Mouse (Mus musculus) megakaryocyte-erythroid progenitor cell, adult 5-6 weeks (primary cell): ENCODE data around the gene Thsd4. TPM values are rescaled to one million over a fixed set of nuclear protein-coding genes. Genes with fewer than 3 reads are reported as not detected.
"Not testable (repeated sequence)": the region's sequence is repeated elsewhere in the genome, so short reads cannot be mapped to it uniquely, and the experiment has no call there.

ENCODE experiments used
- ATAC-seq: replicated peaks from 2 replicates; pipeline ENCODE4 v1.8.0; 2016; ENCODE audit warnings: mild to moderate bottlenecking, inconsistent platforms; ENCODE audit not compliant: severe bottlenecking, poor library complexity, low FRiP score, low TSS enrichment
- total RNA-seq, 2 experiments: library from RNA; stranded (forward) in 1 of 2; stranded (reverse) in 1 of 2; fragments of 200-1000, 215-1000 nt in 1 of 2; fragments of >200 nt in 1 of 2; fragmentation: Nextera tagmentation in 1 of 2; gene quantifications; 2 replicates each; pipeline ENCODE4 v1.2.3; 2014 to 2017

The Thsd4 gene
- total RNA-seq, 2 experiments from 2014 or later, result 1.3 TPM; not detected in 1

DNA sequence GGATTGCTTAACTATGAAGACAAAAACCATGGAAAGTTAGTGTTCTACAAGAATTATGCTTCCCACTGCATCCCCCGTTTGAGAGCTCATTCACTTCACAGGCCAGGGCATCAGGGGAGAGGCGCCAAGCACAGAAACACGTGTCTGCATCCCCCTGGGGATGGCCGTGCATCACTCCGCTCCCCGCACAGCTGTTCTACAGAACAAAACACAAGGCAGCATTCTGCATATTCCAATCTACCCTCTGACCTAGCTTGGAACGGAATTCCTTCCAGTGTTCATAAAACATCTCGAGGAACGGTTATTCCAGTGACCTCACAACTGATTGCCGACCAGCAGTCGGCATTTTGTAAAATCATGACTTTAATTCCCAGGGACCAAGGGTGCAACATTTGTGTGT, 240.6 kb downstream of the Thsd4 start:
- ATAC-seq, result no peak

DNA sequence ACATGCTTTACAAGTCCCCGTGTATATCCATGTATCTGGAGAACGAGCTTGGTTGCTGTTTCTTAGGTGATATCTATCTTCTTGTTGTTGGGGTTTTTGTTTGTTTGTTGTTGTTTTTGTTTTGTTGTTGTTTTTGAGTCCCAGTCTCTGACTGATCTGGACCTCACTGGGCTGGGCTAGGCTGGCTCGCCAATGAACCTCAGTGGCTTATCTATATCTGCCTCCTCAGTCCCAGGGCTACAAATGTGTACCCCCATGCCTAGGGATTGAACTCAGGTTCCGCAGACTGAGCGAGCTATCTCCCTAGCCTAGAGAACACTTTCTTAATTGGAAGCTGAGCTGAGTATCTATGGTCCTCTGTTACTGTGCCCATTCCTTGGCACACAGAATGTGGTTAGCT, 241.1 kb downstream of the Thsd4 start:
- ATAC-seq, result no peak

DNA sequence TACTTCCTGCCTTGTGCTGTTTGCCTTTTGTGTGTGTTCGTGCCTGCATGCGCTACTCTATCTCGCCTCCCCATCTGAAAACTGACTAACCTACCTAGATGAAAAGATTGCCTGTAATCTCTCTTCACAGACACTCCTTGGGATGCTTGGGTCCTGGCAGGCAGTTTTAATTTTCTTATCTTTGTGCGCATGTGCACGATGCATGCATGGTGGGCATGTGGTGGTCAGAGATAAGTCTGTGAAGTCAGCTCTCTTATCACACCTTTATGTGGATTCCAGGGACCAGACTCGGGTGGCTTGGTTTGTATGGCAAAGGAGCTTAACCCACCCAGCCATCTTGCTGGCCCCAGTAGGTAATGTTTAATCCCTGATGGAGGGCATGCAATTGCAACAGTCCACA, 242.3 kb downstream of the Thsd4 start:
- peak; percentile 78 for ATAC-seq

DNA sequence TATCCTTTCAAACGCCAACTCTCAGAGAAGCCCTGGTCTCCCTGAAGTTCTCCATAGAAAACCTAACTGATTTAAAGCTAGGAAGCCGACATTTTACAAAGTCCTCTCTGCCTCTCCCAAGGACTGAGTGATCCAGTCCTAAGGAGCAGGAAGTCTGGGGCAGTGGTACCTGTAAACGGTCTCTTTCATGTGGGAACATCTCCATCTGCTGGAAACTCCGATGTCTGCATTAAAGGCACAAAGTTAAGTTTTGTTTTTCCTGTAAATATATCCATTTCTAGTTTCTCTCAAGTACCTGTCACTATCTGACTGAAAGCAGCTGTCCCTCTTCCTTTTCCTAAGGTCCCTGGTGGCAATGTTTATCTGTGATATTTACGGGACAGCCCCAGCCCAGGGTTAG, 245.5 kb downstream of the Thsd4 start:
- ATAC-seq, result no peak

DNA sequence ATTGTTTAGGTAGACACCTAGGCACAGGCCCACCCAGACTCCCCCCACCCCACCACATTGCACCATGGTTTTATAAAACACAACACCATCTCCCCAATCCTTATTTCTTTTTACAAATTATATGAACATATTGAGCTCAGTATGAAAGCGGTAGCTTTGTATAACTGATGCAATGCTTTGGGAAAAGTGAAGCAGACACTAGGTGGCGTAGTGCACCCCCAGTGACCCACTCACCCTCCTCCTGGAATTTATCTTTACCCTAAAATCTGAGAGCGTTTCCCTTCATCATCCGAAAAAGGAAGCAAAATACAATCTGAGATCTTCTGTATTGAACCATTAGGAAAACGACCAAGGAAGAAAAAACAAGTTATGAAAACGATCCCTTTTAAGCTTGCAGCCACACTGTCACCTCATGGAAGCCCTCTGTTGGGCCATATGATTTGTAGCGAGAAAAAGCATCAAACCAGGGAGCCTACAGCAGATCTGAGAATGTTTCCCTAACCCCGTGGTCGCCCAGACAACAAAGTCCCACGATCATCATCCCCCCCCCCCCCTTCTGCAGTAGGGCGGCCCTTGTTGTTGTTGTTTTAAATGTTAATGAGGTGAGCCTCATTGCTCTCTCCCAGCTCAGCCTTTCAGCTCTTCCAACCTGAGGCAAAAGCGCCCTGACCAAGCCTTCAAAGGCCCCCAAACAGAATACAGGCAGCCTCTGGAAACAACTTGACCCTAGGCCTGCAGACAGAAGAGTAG, 246.3 kb downstream of the Thsd4 start:
- no peak for ATAC-seq

DNA sequence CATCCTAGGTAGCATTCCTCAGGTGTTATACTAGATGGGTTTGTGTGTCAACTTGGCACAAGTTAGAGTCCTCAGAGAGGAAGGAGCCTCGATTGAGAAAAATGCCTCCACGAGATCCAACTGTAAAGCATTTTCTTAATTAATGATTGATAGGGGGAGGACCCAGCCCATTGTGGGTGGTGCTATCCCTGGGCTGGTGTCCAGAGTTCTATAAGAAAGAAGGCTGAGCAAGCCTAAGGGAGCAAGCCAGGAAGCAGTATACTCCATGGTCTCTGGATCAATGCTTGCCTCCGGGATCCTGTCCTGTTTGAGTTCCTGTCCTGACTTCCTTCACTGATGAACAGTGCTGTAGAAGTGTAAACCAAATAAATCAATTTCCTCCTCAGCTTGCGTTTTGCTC, 247.3 kb downstream of the Thsd4 start:
- no peak for ATAC-seq

DNA sequence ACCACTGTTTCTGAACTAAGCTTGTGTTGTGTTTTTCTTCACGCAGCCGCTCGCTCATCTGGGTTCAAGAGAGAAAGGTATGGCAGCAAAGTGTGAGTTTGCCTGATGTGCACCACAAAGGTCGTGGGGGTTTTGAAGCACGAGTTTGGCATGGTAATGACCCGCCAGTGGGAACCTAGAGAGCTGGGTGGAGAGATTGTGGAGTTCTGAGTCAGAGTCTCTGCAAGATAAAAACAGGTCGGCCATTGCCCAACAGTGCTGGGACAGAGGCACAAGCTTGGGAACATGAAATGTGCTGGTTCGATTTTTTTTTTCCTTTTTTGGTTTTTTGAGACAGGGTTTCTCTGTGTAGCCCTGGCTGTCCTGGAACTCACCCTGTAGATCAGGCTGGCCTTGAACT, 249.5 kb downstream of the Thsd4 start:
- not testable (repeated sequence) for ATAC-seq

DNA sequence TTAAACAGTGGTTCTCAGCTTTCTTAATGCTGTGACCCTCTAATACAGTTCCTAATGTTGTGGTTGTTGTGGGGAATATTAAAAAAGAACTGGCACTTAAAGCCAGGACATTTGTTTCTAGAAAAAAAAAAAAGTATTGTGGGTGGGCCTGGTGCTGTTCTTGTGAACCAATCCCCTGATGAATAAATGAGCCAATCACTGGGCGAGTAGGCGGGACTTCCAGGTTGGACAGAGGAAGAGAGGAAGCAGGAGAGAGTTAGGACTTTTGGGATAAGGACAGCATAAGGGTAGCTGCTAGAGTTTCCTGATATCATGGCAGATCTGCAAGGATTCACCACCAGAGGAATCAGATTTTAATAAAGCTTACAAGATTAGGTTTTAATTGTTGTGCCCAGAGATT, 249.9 kb downstream of the Thsd4 start:
- ATAC-seq, result no peak

DNA sequence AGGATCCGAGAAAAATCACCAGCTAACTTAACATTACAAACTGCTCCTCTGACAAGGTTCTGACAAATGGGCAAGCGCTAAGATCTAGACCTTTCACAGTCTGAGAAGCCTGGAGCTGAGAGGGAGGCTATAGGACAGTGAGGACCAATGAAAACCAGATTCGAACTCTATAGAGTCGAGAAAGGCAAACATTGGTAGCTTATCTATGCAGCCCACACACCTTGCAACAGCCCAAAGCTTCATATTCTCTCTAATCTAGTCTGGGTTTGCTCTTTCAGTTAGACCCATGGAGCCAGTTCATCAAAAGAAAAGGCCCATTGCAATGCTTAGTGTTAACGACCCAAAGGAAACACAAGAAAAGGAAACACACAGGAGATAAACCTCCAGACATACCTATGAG, 252.0 kb downstream of the Thsd4 start:
- peak; percentile 80 for ATAC-seq

DNA sequence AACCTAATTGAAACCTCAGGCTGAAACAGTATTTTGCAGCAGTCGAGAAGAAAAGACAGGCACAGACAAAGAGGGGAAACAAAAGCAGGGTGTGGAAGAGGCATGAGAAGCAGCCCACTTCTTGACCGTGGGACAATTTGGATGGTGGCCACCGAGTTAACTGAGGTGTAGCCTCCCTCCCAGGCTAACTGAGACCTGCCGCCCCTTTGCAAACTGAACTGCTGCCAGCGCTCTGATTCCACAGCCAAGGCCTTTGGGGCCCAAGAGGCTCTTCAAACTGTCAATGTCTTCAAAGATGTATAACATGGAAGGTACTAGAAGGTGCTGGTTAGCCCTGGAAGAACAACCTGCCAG, 254.6 kb downstream of the Thsd4 start:
- no peak for ATAC-seq

DNA sequence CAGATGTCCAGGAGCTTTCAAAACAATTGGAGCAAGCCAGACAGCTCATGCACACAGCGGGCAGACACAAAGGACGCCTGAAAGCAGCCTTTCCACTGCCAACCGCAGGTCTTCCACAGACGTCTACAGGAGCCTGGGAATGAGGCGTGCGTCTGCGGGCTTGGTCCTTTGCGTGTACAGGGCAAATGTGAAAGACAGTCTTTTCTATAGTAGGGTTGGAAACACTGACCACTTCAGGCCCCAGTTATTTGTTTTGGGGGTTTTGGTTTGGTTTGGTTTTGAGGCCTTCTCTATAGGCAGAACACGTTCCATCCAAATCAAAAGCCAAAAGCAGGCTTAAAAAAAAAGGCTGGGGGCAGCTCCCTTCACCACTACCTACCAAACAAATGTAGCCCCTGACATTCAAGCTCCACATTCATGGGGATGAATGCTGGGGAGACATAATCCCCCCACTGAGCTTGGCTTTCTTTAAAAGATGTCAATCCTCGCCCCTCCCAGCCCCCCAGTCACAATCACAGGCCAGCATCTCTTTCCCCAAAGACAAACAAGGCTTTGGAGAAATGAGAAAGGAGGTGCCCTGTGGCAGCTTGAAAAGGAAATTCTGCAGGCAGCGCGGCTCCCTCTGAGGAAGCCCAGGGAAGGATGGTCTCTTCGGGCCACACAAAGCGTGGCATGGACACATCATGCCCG, 255.1 kb downstream of the Thsd4 start:
- ATAC-seq, result no peak

DNA sequence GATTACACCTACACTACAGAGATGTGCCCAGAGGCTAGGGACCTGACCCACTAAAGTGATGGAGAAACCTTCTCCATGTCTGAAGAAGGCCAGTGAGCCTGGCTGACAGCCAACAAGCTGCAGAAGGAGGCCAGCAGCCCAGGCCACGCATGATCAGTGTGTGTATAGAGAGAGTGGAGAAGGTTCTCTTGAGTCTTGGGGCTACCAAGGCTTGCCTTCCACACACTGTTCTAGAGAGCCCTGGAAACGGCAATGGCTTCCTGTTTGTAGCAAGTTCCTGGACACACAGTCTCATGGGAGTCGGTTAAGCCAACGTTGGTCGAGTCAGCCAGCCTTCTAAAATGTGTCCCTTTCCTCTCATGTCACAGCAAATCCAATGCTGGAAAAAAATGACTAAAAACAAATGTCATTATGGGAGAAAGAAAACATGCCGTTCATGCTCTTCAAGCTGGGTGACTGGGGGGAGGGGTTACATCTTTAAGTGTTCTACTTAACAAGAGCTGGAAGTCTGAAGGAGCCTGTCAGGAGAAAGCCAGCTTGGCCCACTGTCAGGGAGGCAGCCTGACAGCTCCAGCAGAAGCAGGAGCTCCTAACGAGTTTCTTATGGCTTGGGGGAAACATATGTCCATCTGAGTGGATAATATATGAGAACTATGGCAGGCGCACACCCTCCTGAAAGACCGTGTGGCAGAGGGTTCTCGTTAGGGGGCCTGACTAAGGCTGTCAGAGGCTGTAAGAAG, 257.1 kb downstream of the Thsd4 start:
- no peak for ATAC-seq

DNA sequence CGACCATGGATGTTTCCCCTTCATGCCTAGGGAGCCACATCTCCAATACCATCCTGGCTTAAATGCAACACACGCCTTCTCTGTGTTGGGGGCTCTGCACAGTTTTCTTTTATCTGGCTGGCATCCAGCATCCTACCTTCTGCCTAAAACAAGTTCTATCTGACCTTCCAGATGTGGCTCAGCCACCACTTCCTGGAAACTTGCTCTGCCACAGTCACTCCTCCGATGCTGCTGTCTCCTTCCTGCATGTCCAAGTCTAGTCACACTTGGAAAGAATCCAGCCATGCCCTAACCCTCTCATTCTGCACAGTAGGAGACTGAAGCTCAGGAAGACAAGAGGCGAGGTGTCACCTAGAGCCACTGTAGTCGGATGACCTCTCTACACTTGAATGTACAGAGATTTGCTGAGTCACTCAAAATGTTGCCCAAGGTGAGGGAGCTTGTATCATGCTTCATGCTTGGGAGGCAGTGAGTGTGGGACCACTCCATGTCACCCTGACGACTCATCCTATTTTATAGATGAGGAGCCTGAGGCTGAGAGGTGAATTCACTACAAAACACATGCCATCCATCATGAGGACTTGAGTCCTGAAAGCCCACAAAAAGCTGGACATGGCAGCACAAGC, 259.2 kb downstream of the Thsd4 start:
- peak; percentile 57 for ATAC-seq

DNA sequence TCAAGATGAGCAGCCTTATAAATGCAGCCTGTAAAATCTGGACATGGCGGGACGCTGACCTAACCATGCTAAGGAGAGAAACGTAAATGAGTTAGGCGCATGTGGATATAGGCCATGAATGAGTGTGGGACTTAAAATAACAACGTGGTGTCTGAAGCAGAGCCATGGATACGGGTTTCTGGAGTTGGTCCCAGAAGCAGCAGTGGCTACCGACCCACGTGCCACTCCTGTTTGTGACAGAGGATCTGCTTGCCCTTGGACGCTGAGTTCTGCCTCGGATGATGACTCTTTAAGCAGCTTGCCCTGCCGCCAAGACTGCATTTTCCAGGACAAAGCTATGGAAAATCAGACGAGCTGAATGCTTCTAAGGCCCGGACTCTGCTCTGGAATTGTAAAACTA, 262.2 kb downstream of the Thsd4 start:
- ATAC-seq, result no peak

DNA sequence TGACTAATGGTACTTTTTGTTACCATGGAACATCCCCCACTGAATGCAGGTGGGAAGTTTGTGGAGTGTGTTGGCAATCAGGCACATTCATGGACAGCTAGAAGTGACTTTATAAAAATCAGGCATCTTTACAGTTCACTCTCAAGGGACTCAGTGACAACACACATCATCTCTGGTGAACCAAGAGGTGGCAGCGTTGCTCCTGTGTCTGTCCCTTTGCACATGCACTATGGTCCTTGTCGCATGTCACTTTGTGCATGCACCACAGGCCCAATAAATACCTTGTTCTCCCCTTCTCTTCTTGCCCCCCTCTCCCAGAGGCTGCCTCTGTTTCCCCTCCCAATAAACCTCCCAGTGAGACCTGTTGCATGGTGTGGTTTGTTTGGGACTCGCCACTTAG, 270.1 kb downstream of the Thsd4 start:
- peak; percentile 55; the same call in 1 of the 2 replicates for ATAC-seq

DNA sequence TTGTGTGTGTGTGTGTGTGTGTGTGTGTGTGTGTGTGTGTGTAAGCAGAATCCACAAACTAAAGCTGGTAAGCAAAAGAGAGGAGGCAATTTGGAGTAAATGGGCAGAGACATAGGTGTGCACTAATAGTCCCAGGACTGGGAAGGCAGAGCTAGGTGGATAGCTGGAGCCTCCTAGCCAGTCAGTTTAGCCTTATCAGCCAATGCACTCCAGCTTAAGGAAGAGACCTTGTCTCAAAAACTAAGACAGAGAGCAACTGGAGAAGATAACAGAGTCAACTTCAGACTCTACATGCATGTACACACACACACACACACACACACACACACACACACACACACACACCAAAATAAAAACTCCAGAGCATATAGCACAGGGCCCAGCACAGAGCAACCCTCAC, 271.4 kb downstream of the Thsd4 start:
- ATAC-seq, result no peak

DNA sequence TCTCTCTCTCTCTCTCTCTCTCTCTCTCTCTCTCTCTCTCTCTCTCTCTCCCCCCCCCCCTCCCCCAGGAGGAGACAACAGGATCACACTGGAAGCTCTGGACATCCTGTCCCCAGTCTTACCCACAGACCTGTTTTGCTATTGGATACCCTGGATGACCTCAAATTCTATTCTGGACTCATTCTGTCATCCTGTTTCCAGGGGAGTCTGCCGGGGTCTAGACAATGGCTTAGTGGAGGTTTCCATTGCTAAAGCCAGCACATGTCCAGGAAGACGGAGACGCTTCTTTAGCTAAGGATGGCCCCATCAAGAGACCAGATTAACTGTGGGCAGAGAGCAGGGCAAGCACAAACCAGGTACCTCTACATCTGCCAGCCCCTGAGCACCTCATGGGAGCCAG, 273.8 kb downstream of the Thsd4 start:
- no peak for ATAC-seq

DNA sequence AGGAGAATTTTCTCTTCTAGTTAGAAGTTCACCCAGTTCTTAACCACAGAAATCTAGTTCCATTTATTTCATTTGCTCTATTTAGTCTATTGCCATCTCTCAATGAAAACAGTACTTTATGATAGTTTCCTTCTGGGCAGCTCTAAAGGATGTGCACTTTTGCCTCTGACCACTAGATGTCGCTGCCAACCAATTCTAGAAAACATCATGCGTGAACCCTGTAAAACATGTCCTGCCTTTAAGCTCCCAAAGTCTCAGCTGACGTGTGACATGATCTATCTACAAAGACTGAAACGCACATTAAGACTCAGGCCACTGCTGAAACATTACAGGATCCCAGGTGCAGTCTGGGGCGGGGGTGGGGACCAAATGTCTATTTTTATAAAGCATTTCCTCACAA, 276.9 kb downstream of the Thsd4 start:
- ATAC-seq, result peak; percentile 83

DNA sequence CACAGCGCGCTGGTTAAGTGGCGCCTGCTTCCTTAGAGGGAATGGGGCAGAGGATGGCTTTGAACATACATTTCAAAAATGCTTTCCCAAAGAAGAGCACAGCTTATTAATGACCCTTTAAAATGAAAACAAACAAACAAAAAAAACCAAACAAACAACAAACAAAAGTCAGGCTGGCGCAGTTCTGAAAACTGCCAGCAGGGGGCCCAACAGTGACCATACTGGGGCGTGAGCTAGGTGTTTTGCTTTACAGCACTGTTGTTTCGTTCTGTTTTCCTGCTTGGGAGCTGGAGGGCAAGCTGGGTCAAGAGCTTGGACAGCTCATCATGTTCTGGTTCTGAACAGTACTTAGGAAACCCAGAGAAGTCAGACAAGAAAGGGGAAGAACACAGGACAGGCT, 278.3 kb downstream of the Thsd4 start:
- ATAC-seq, result no peak

DNA sequence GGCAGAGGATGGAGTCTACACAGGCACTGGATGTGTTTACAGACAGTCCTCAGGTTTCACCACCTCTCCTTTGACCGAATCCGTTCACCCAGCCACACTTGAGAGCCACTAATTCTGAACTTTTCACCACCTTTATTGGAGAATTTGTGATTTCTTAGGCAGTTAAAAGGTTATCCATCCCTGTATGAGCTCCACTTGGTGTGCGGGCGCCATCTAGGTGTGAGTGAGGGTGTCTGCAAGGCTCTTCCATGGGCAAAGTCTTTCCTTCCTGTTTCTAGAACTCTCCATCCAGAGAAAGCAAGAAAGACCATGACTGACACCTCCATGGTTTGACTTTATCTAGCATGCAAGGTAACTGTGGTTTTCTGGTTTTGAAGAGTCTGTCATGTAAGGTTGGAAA, 284.2 kb downstream of the Thsd4 start:
- ATAC-seq, result peak; percentile 82; the same call in 1 of the 2 replicates
